Mouse (Mus musculus) bone marrow, adult 2 months (tissue): ENCODE results near the gene Dnaja4.

Source experiments
- CTCF ChIP-seq: fragments of 200-500 bp; IDR thresholded peaks from 2 replicates; pipeline ENCODE4 v1.5.1; 2011; ENCODE audit warnings: low read length, control low read depth; ENCODE audit not compliant: control insufficient read depth, insufficient read depth
- POLR2A ChIP-seq: fragments of 200-500 bp; IDR thresholded peaks from 2 replicates; pipeline ENCODE4 v1.6.1; 2011; ENCODE audit warnings: low read depth, mild to moderate bottlenecking, control low read depth, low read length, borderline replicate concordance; ENCODE audit not compliant: control insufficient read depth

- TF ChIP-seq CTCF (no peak), POLR2A (no peak)
Observed at GRCm38 (mm10) chr9:54704361-54704760, 5.7 kb downstream of the Dnaja4 start.
